Mouse (Mus musculus) heart, embryonic 11.5 days (tissue): Measurements from ENCODE around the gene Tecpr2. TPM values are rescaled to one million over a fixed set of nuclear protein-coding genes. Genes with fewer than 3 reads are reported as not detected.

Source experiments
- ATAC-seq: fragments of 200-750 bp; cut with Nextera tagmentation; replicated peaks from 2 replicates; pipeline ENCODE4 v1.8.0; 2017; ENCODE audit warnings: moderate library complexity; ENCODE audit not compliant: insufficient number of reproducible peaks, low FRiP score, low TSS enrichment
- H3K27ac ChIP-seq: fragments of 300-500 bp; sonication (generic); 2 replicates; pipeline ENCODE4 v1.5.1; 2014; ENCODE audit warnings: mild to moderate bottlenecking, low read depth, low read length
- H3K27me3 ChIP-seq: fragments of 300-500 bp; sonication (generic); 2 replicates; pipeline ENCODE4 v1.6.1; 2014; ENCODE audit warnings: mild to moderate bottlenecking, low read length, mixed read lengths; ENCODE audit not compliant: control insufficient read depth, insufficient read depth
- H3K36me3 ChIP-seq: fragments of 300-500 bp; sonication (generic); 2 replicates; pipeline ENCODE4 v1.6.1; 2014; ENCODE audit warnings: mild to moderate bottlenecking, low read length, moderate library complexity, mixed read lengths; ENCODE audit not compliant: control insufficient read depth, insufficient read depth
- H3K4me1 ChIP-seq: fragments of 300-500 bp; sonication (generic); 2 replicates; pipeline ENCODE4 v1.6.1; 2014; ENCODE audit warnings: low read length; ENCODE audit not compliant: control insufficient read depth, insufficient read depth
- H3K4me2 ChIP-seq: fragments of 300-500 bp; sonication (generic); 2 replicates; pipeline ENCODE4 v1.6.1; 2014; ENCODE audit warnings: mild to moderate bottlenecking, moderate library complexity
- H3K4me3 ChIP-seq: fragments of 300-500 bp; sonication (generic); 2 replicates; pipeline ENCODE4 v1.5.1; 2014; ENCODE audit warnings: low read depth, low read length
- H3K9ac ChIP-seq: fragments of 300-500 bp; sonication (generic); 2 replicates; pipeline ENCODE4 v1.6.1; 2014; ENCODE audit warnings: mild to moderate bottlenecking, low read depth, low read length, moderate library complexity
- H3K9me3 ChIP-seq: fragments of 300-500 bp; sonication (generic); replicated peaks from 2 replicates; pipeline ENCODE4 v1.6.1; 2016; ENCODE audit warnings: low read length; ENCODE audit not compliant: control insufficient read depth
- WGBS: fragments of 180-500 bp; shearing (Covaris S2); extraction: QIAGEN DNeasy Blood & Tissue Kit; methylation state at CpG from one replicate; pipeline ENCODE4 v1.1.7; 2014; ENCODE audit not compliant: insufficient replicate concordance; 5-methylcytosine and 5-hydroxymethylcytosine counted together
- polyA plus RNA-seq: library from polyadenylated mRNA; unstranded; fragments of >200 nt; fragmentation: Nextera tagmentation; extraction: Ambion mirVana; gene quantifications from 2 replicates; pipeline ENCODE4 v1.2.1, GENCODE M21; 2014

The Tecpr2 gene
- polyA plus RNA-seq, 1 experiment from 2014 or later = 2.5 TPM

- ATAC-seq = no peak; the same call in 1 of the 2 replicates
- 64% methylated on average over 6 of the region's 6 CpGs for WGBS
These were observed 116.7 kb downstream of the Tecpr2 start for GRCm38 (mm10) chr12:111005803-111006202.

GRCm38 (mm10) chr12:111006339-111006738, 117.3 kb downstream of the Tecpr2 start:
- no peaks in the 10 kb centered on the region; the same call in 1 of the 2 replicates for H3K27me3 ChIP-seq
- H3K9ac ChIP-seq = peak overlapping the region; percentile 7; the same call in 1 of the 2 replicates
- ATAC-seq = no peak
- WGBS = 61% methylated on average over 5 of the region's 5 CpGs
- no peak overlapping the region for H3K4me3 ChIP-seq
- no peaks in the 10 kb centered on the region for H3K36me3 ChIP-seq
- no peaks in the 10 kb centered on the region for H3K9me3 ChIP-seq
- peaks cover 40% of the 10 kb centered on the region for H3K4me1 ChIP-seq
- H3K27ac ChIP-seq = no peak overlapping the region; the same call in 1 of the 2 replicates
- no peak overlapping the region for H3K4me2 ChIP-seq

More at GRCm38 (mm10) chr12:111005803-111006202, 116.7 kb downstream of the Tecpr2 start:
- H3K4me2 ChIP-seq = no peak overlapping the region
- H3K9me3 ChIP-seq = no peaks in the 10 kb centered on the region
- no peaks in the 10 kb centered on the region for H3K36me3 ChIP-seq
- H3K27me3 ChIP-seq = no peaks in the 10 kb centered on the region; the same call in 1 of the 2 replicates
- no peak overlapping the region for H3K27ac ChIP-seq
- H3K4me3 ChIP-seq = no peak overlapping the region
- peaks cover 40% of the 10 kb centered on the region for H3K4me1 ChIP-seq
- H3K9ac ChIP-seq = no peak overlapping the region

GRCm38 (mm10) chr12:111007134-111008103, 118.4 kb downstream of the Tecpr2 start:
- Histone ChIP-seq H3K9me3 (no peaks in the 10 kb centered on the region), H3K36me3 (no peaks in the 10 kb centered on the region), H3K9ac (peak overlapping the region; percentile 50), H3K27me3 (no peaks in the 10 kb centered on the region; the same call in 1 of the 2 replicates), H3K4me1 (peaks cover 40% of the 10 kb centered on the region), H3K4me2 (no peak overlapping the region), H3K4me3 (no peak overlapping the region), H3K27ac (peak overlapping the region; percentile 60)
- peak; percentile 47; the same call in 1 of the 2 replicates for ATAC-seq
- 39% methylated on average over 14 of the region's 14 CpGs for WGBS

GRCm38 (mm10) chr12:111008500-111009490, 119.7 kb downstream of the Tecpr2 start:
- no peak for ATAC-seq
- Histone ChIP-seq H3K9ac (0 out of 2 replicates have a peak overlapping the region, but pooled peaks have one; percentile 29), H3K4me2 (no peak overlapping the region), H3K4me3 (no peak overlapping the region), H3K27ac (peak overlapping the region; percentile 60), H3K36me3 (no peaks in the 10 kb centered on the region), H3K9me3 (no peaks in the 10 kb centered on the region), H3K27me3 (no peaks in the 10 kb centered on the region; the same call in 1 of the 2 replicates), H3K4me1 (peaks cover 40% of the 10 kb centered on the region)
- WGBS = 46% methylated on average over 11 of the region's 11 CpGs

GRCm38 (mm10) chr12:111009615-111010257, 120.7 kb downstream of the Tecpr2 start:
- H3K4me2 ChIP-seq = no peak overlapping the region
- WGBS = 24% methylated on average over 6 of the region's 6 CpGs
- no peaks in the 10 kb centered on the region for H3K36me3 ChIP-seq
- no peak overlapping the region for H3K4me3 ChIP-seq
- H3K4me1 ChIP-seq = peaks cover 40% of the 10 kb centered on the region
- no peak for ATAC-seq
- H3K9me3 ChIP-seq = no peaks in the 10 kb centered on the region
- no peaks in the 10 kb centered on the region; the same call in 1 of the 2 replicates for H3K27me3 ChIP-seq
- H3K9ac ChIP-seq = peak overlapping the region; percentile 39; the same call in 1 of the 2 replicates
- peak overlapping the region; percentile 46 for H3K27ac ChIP-seq

GRCm38 (mm10) chr12:111016807-111017206, 127.7 kb downstream of the Tecpr2 start:
- no peak for ATAC-seq
- 0 out of 2 replicates have a peak, but pooled peaks cover 5% of the 10 kb centered on the region for H3K4me1 ChIP-seq
- 80% methylated on average over 3 of the region's 3 CpGs for WGBS

GRCm38 (mm10) chr12:111018068-111018467, 129.0 kb downstream of the Tecpr2 start:
- Histone ChIP-seq H3K36me3 (no peaks in the 10 kb centered on the region), H3K27ac (no peak overlapping the region)
- 90% methylated on average over 11 of the region's 11 CpGs for WGBS

More at GRCm38 (mm10) chr12:111016807-111017206, 127.7 kb downstream of the Tecpr2 start:
- no peak overlapping the region for H3K27ac ChIP-seq
- H3K36me3 ChIP-seq = no peaks in the 10 kb centered on the region
- no peak overlapping the region for H3K4me3 ChIP-seq
- no peak overlapping the region for H3K4me2 ChIP-seq
- no peaks in the 10 kb centered on the region for H3K9me3 ChIP-seq
- no peak overlapping the region for H3K9ac ChIP-seq
- no peaks in the 10 kb centered on the region for H3K27me3 ChIP-seq

More at GRCm38 (mm10) chr12:111018068-111018467, 129.0 kb downstream of the Tecpr2 start:
- Histone ChIP-seq H3K4me2 (no peak overlapping the region), H3K27me3 (no peaks in the 10 kb centered on the region), H3K9me3 (no peaks in the 10 kb centered on the region), H3K9ac (no peak overlapping the region), H3K4me3 (no peak overlapping the region), H3K4me1 (0 out of 2 replicates have a peak, but pooled peaks cover 5% of the 10 kb centered on the region)
- no peak for ATAC-seq
